Mouse (Mus musculus) bone marrow macrophage, adult 2 months (primary cell): ENCODE measurements around the gene Zfp213.

Experiments used
- CTCF ChIP-seq: IDR thresholded peaks from 2 replicates; pipeline ENCODE4 v1.5.1; 2012; ENCODE audit warnings: low read depth, mild to moderate bottlenecking, low read length, moderate library complexity
- POLR2A ChIP-seq: IDR thresholded peaks from 2 replicates; pipeline ENCODE4 v1.6.1; 2012; ENCODE audit warnings: mild to moderate bottlenecking, low read depth, low read length, borderline replicate concordance

GRCm38 (mm10) chr17:23546702-23547505 lies 17.1 kb downstream of the Zfp213 start:
- TF ChIP-seq CTCF (no peak), POLR2A (no peak)
